Mouse (Mus musculus) lung, postnatal 0 days (tissue): ENCODE measurements around the gene Gm45837.

Experiments
- CTCF ChIP-seq: IDR thresholded peaks from 2 replicates; pipeline ENCODE4 v1.5.1; 2016; ENCODE audit warnings: antibody characterized with exemption, mild to moderate bottlenecking
- EP300 ChIP-seq: IDR thresholded peaks from 2 replicates; pipeline ENCODE4 v1.6.1; 2016; ENCODE audit warnings: antibody characterized with exemption, mild to moderate bottlenecking, control low read depth

DNA sequence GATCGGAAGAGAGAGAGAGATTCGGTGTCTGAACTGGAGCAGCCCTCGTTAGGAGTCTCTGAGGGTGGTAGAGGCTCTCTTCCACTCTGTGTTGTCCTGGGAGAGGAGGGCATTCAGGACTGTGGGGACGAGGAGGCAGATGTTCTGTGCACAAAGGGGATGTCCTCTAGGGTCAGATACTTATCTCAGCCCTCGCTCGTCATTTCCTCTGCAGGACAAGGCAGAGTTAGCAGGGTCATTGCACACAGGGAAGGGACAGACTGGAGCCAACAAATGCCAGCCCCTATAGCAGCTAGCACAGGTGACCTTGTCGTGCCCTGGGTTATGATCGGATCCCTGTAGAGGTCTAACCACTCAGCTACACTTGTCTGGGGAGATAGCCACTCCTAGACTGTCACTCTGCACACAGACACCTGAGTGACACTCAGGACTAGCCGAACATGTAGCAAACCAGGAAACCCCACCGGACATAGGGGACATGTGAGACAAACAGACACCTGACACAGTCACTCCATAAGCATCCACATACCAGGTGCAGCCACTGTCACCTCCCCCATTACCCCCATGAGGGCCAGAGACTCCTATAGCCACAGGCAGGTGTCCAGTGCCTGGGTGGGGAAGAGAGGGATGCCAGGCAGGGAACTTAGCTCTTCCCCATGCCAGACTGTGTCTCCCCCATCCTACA, 49.4 kb downstream of the Gm45837 start:
- TF ChIP-seq EP300: peak; percentile 25; the same call in 1 of the 2 replicates
- TF ChIP-seq CTCF: no peak
